Mouse (Mus musculus): ENCODE results near the gene Rbpms2.

GRCm38 (mm10) chr9:65648730-65649129 is 19.3 kb downstream of the Rbpms2 start:
- no peak for TF ChIP-seq CTCF (IDR thresholded peaks at IDR 0.05; ENCODE audit: low read depth)
- no peak for TF ChIP-seq EP300 (IDR thresholded peaks at IDR 0.05; ENCODE audit: low read depth)
